Mouse (Mus musculus) limb, embryonic 14.5 days (tissue): ENCODE measurements around the gene Chic2. TPM values are rescaled to one million over a fixed set of nuclear protein-coding genes. Genes with fewer than 3 reads are reported as not detected.

Experiments
- ATAC-seq: fragments of 200-750 bp; cut with Nextera tagmentation; 2 replicates; pipeline ENCODE4 v1.8.0; 2017; ENCODE audit warnings: low read depth, moderate number of reproducible peaks, moderate TSS enrichment; ENCODE audit not compliant: low FRiP score
- DNase-seq: peaks from one replicate; pipeline ENCODE4 v3.0.0-alpha.2; 2015; ENCODE audit warnings: low spot score
- H3K27ac ChIP-seq: fragments of 300-500 bp; sonication (generic); replicated peaks from 2 replicates; pipeline ENCODE4 v1.5.1; 2014; ENCODE audit warnings: low read depth, mild to moderate bottlenecking, low read length, moderate library complexity, mixed read lengths
- H3K27me3 ChIP-seq: fragments of 300-500 bp; sonication (generic); 2 replicates; pipeline ENCODE4 v1.6.1; 2014; ENCODE audit warnings: low read length, mixed read lengths; ENCODE audit not compliant: control insufficient read depth, insufficient read depth
- H3K36me3 ChIP-seq: fragments of 300-500 bp; sonication (generic); 2 replicates; pipeline ENCODE4 v1.6.1; 2014; ENCODE audit warnings: mild to moderate bottlenecking, low read length, moderate library complexity, mixed read lengths; ENCODE audit not compliant: control insufficient read depth, insufficient read depth
- H3K4me1 ChIP-seq: fragments of 300-500 bp; sonication (generic); 2 replicates; pipeline ENCODE4 v1.6.1; 2014; ENCODE audit warnings: antibody characterized with exemption, low read length, mixed read lengths; ENCODE audit not compliant: control insufficient read depth, insufficient read depth
- H3K4me2 ChIP-seq: fragments of 300-500 bp; sonication (generic); replicated peaks from 2 replicates; pipeline ENCODE4 v1.6.1; 2014; ENCODE audit warnings: low read depth, mild to moderate bottlenecking, low read length, moderate library complexity; ENCODE audit not compliant: severe bottlenecking
- H3K4me3 ChIP-seq: fragments of 300-500 bp; sonication (generic); replicated peaks from 2 replicates; pipeline ENCODE4 v1.5.1; 2014; ENCODE audit warnings: low read length
- H3K9ac ChIP-seq: fragments of 300-500 bp; sonication (generic); 2 replicates; pipeline ENCODE4 v1.6.1; 2014; ENCODE audit warnings: mild to moderate bottlenecking, low read depth, low read length, moderate library complexity; ENCODE audit not compliant: severe bottlenecking
- H3K9me3 ChIP-seq: fragments of 300-500 bp; sonication (generic); 2 replicates; pipeline ENCODE4 v1.6.1; 2016; ENCODE audit warnings: low read length; ENCODE audit not compliant: control insufficient read depth
- POLR2A ChIP-seq: fragments of 200-500 bp; IDR thresholded peaks from 2 replicates; pipeline ENCODE4 v1.8.0; 2012; ENCODE audit warnings: inconsistent platforms, mild to moderate bottlenecking, moderate library complexity, borderline replicate concordance; ENCODE audit not compliant: insufficient read depth, insufficient read length; ENCODE audit errors: extremely low read depth
- WGBS: fragments of 180-500 bp; shearing (Covaris S2); extraction: QIAGEN DNeasy Blood & Tissue Kit; methylation state at CpG from one replicate; pipeline ENCODE4 v1.1.7; 2014; 5-methylcytosine and 5-hydroxymethylcytosine counted together
- polyA plus RNA-seq, 2 experiments: library from polyadenylated mRNA; depleted of rRNA in 1 of 2; stranded (reverse) in 1 of 2; unstranded in 1 of 2; fragments of >200 nt; fragmentation: Nextera tagmentation in 1 of 2; extraction: Ambion mirVana in 1 of 2; gene quantifications; 2 replicates each; pipeline versions ENCODE4 v1.2.1 to v1.2.3; 2012 to 2014

The Chic2 gene
- polyA plus RNA-seq, 2 experiments: 35.7 to 52.1 TPM

DNA sequence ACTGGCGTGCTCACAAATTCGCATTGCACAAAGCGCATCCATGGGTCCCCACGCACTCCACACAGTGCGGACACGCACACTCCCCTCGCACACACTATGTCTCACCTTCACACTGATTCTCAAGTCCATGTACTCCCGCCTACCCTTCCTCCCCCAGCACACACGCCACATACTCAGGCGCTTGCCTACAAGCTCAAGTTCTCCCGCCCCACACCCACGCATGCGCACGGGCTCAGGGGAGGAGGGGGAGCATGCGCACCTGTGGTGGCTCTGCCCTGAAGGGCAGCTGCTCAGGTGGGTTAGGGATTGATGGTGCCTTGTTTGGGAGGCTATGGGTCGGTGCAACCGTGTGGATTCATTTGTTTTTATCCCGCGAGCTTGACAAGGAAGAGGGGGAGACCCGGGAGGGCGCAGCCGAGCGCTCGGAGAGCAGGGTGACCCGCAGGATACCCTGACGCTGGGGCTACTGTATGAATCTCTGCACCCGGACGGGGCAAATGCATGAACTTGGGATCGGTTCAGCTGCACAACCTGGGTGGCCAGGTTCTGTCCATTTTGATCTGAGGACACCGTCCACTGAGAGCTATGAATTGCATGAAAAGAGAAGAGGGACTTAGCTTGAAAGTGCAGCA is 22.7 kb upstream of the Chic2 start:
- Histone ChIP-seq H3K27ac (no peak overlapping the region), H3K27me3 (peaks cover 50% of the 10 kb centered on the region)
- no peak for DNase-seq

GRCm38 (mm10) chr5:75066715-75067114 is 22.1 kb upstream of the Chic2 start:
- peak overlapping the region; percentile 45 for H3K4me3 ChIP-seq
- peak overlapping the region; percentile 45 for H3K9ac ChIP-seq
- peaks cover 3% of the 10 kb centered on the region; the same call in 1 of the 2 replicates for H3K4me1 ChIP-seq
- no peaks in the 10 kb centered on the region for H3K9me3 ChIP-seq
- H3K36me3 ChIP-seq: no peaks in the 10 kb centered on the region
- no peak for DNase-seq
- 3% methylated on average over 4 of the region's 10 CpGs for WGBS
- peaks cover 45% of the 10 kb centered on the region for H3K27me3 ChIP-seq
- no peak overlapping the region for H3K27ac ChIP-seq
- no peak for TF ChIP-seq POLR2A
- H3K4me2 ChIP-seq: peak overlapping the region; percentile 77
- 0 out of 2 replicates have a peak, but pooled peaks have one; percentile 2 for ATAC-seq

More for the DNA sequence above, 22.7 kb upstream of the Chic2 start:
- H3K4me1 ChIP-seq: peaks cover 3% of the 10 kb centered on the region; the same call in 1 of the 2 replicates
- H3K9me3 ChIP-seq: no peaks in the 10 kb centered on the region
- ATAC-seq: peak; percentile 62; the same call in 1 of the 2 replicates
- H3K36me3 ChIP-seq: no peaks in the 10 kb centered on the region
- H3K9ac ChIP-seq: peak overlapping the region; percentile 45
- peak overlapping the region; percentile 77 for H3K4me2 ChIP-seq
- WGBS: 0% methylated on average over 30 of the region's 30 CpGs
- TF ChIP-seq POLR2A: no peak
- peak overlapping the region; percentile 45 for H3K4me3 ChIP-seq

DNA sequence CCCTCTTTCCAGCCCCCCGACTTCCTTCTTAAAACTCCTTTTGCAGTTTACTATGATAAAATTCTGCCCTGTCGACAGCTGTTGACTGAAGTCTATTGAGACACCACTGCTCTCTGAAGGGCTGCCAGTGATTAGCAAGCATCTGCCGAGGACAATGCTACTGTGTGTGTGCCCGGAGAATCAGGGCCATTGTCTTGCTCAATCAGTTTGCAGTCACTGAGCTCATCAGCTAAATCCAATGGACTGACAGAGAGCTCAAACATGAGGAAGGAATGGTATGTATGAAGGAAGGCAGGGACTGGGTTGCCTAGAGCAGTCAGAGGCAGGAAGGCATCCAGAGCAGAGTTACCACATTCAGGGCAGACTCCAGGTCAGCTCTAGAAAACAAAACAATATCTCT is 18.6 kb upstream of the Chic2 start:
- Histone ChIP-seq H3K9me3 (no peaks in the 10 kb centered on the region), H3K27me3 (peaks cover 10% of the 10 kb centered on the region), H3K36me3 (no peaks in the 10 kb centered on the region), H3K4me3 (no peak overlapping the region), H3K4me2 (no peak overlapping the region), H3K27ac (no peak overlapping the region), H3K4me1 (no peaks in the 10 kb centered on the region), H3K9ac (no peak overlapping the region)
- TF ChIP-seq POLR2A: no peak
- no peak for ATAC-seq
- DNase-seq: no peak
- WGBS: 66% methylated on average over 4 of the region's 4 CpGs

DNA sequence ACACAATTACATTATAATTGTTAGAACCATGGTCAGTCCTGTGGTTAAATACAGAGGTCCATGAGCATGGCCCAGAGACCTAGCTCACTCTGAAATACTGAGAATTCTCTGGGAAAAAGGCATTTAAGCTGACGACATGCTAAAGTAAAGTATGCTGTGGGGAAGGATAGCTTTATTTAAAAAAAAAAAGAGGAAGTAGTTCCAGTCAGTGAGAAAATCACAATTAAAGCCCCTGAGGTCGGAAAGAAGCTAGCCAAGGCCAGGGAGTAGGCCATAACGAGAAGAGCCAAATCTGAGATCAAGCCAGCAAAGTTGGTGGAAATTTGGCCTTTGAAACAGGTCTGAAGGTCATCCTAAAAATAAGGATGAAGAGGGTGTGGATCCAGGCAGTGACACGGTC is 6.5 kb upstream of the Chic2 start:
- no peak for DNase-seq
- Histone ChIP-seq H3K9ac (no peak overlapping the region), H3K27ac (no peak overlapping the region), H3K9me3 (no peaks in the 10 kb centered on the region), H3K36me3 (no peaks in the 10 kb centered on the region), H3K4me1 (no peaks in the 10 kb centered on the region), H3K4me3 (no peak overlapping the region), H3K4me2 (no peak overlapping the region), H3K27me3 (no peaks in the 10 kb centered on the region)
- TF ChIP-seq POLR2A: no peak
- ATAC-seq: no peak
- WGBS: 76% methylated on average over 4 of the region's 4 CpGs

DNA sequence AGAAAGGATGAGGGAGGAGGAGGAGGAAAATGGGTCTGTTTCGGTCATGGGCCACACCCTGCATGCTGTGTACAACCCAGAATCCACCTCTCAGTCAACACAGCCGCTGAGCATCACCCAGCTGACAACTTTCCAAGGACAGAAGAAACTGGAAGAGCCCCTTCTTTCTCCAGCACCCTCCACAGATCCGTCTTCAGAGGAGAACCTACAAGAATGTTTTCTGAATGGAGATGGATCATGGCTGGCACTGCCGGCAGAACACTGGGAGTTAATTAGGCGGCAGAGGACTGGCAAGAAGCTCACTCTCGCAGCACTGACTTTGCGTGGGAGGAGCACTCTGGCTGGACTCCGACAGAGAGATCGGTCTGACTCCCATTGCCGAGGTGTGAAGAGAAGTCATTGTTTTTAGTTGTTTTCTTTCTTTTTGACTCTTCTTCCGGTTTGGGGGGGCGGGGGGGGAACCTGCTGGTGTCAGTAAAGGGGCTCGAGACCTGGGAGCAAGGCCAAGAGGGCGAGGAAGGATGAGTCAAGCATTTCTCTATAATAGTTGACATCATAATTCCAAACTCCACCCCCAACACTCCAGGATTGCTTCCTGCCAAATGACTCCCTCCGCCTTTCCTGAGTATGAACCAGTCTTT is 2.2 kb upstream of the Chic2 start:
- no peak for DNase-seq
- TF ChIP-seq POLR2A: no peak

More for the DNA sequence above, 2.2 kb upstream of the Chic2 start:
- H3K4me1 ChIP-seq: peaks cover 12% of the 10 kb centered on the region
- no peak overlapping the region for H3K4me2 ChIP-seq
- ATAC-seq: no peak
- no peaks in the 10 kb centered on the region for H3K9me3 ChIP-seq
- no peak overlapping the region for H3K4me3 ChIP-seq
- H3K27ac ChIP-seq: no peak overlapping the region
- H3K9ac ChIP-seq: no peak overlapping the region
- H3K27me3 ChIP-seq: no peaks in the 10 kb centered on the region
- 51% methylated on average over 15 of the region's 15 CpGs for WGBS
- H3K36me3 ChIP-seq: no peaks in the 10 kb centered on the region
